Mouse (Mus musculus) forebrain, embryonic 12.5 days (tissue): Measurements from ENCODE around the gene Gm20715. TPM values are rescaled to one million over a fixed set of nuclear protein-coding genes. Genes with fewer than 3 reads are reported as not detected.
A peak's percentile ranks its signal among the peaks of the same experiment; 100 is the strongest.
"Not testable (repeated sequence)": the region's sequence is repeated elsewhere in the genome, so short reads cannot be mapped to it uniquely, and the experiment has no call there.

Experiments used
- ATAC-seq: fragments of 200-750 bp; cut with Nextera tagmentation; 2 replicates; pipeline ENCODE4 v1.8.0; 2017; ENCODE audit warnings: moderate TSS enrichment; ENCODE audit not compliant: low FRiP score
- H3K27ac ChIP-seq: fragments of 300-500 bp; sonication (generic); 2 replicates; pipeline ENCODE4 v1.5.1; 2016; ENCODE audit warnings: mild to moderate bottlenecking
- H3K27me3 ChIP-seq: fragments of 300-500 bp; sonication (generic); 2 replicates; pipeline ENCODE4 v1.6.1; 2016; ENCODE audit warnings: mild to moderate bottlenecking
- H3K36me3 ChIP-seq: fragments of 300-500 bp; sonication (generic); replicated peaks from 2 replicates; pipeline ENCODE4 v1.6.1; 2016; ENCODE audit warnings: mild to moderate bottlenecking
- H3K4me1 ChIP-seq: fragments of 300-500 bp; sonication (generic); 2 replicates; pipeline ENCODE4 v1.6.1; 2016
- H3K4me2 ChIP-seq: fragments of 300-500 bp; sonication (generic); 2 replicates; pipeline ENCODE4 v1.6.1; 2016; ENCODE audit warnings: mild to moderate bottlenecking, moderate library complexity
- H3K4me3 ChIP-seq: fragments of 300-500 bp; sonication (generic); replicated peaks from 2 replicates; pipeline ENCODE4 v1.5.1; 2016; ENCODE audit warnings: mild to moderate bottlenecking
- H3K9ac ChIP-seq: fragments of 300-500 bp; sonication (generic); 2 replicates; pipeline ENCODE4 v1.6.1; 2016; ENCODE audit warnings: mild to moderate bottlenecking
- H3K9me3 ChIP-seq: fragments of 300-500 bp; sonication (generic); 2 replicates; pipeline ENCODE4 v1.6.1; 2016
- WGBS: fragments of 180-500 bp; shearing (Covaris S2); methylation state at CpG from one replicate; pipeline ENCODE4 v1.1.7; 2016; 5-methylcytosine and 5-hydroxymethylcytosine counted together
- polyA plus RNA-seq: library from polyadenylated mRNA; unstranded; fragments of >200 nt; fragmentation: Nextera tagmentation; extraction: Ambion mirVana; gene quantifications from 2 replicates; pipeline ENCODE4 v1.2.1, GENCODE M21; 2016

The Gm20715 gene
- polyA plus RNA-seq = not detected in 2 replicates

GRCm38 (mm10) chr7:6410043-6410442, at the start of gene Gm20715:
Gene Gm20715, plus strand, starts transcription at chr7:6410277.
- WGBS = 3% methylated on average over 17 of the region's 17 CpGs
- Histone ChIP-seq H3K9ac (no peak within 1 kb of the TSS), H3K9me3 (no peaks in the 10 kb centered on the region), H3K36me3 (no peaks in the 10 kb centered on the region), H3K4me3 (no peak within 1 kb of the TSS), H3K4me2 (no peak within 1 kb of the TSS), H3K27ac (no peak within 1 kb of the TSS), H3K27me3 (no peaks in the 10 kb centered on the region; the same call in 1 of the 2 replicates), H3K4me1 (peaks cover 3% of the 10 kb centered on the region; the same call in 1 of the 2 replicates)
- peak; percentile 83 for ATAC-seq

- H3K27ac ChIP-seq = no peak overlapping the region
- H3K9ac ChIP-seq = no peak overlapping the region
- no peaks in the 10 kb centered on the region for H3K27me3 ChIP-seq
- H3K9me3 ChIP-seq = no peaks in the 10 kb centered on the region
- H3K4me2 ChIP-seq = no peak overlapping the region
- no peak for ATAC-seq
- no peaks in the 10 kb centered on the region for H3K36me3 ChIP-seq
- WGBS = 19% methylated on average over 7 of the region's 9 CpGs
- no peak overlapping the region for H3K4me3 ChIP-seq
- peaks cover 7% of the 10 kb centered on the region for H3K4me1 ChIP-seq
Measured at GRCm38 (mm10) chr7:6360477-6361060, 49.5 kb upstream of the Gm20715 start.

- ATAC-seq = no peak
- Histone ChIP-seq H3K4me2 (peak overlapping the region; percentile 65), H3K9me3 (no peaks in the 10 kb centered on the region), H3K4me3 (peak overlapping the region; percentile 51), H3K27ac (peak overlapping the region; percentile 93), H3K27me3 (no peaks in the 10 kb centered on the region), H3K36me3 (no peaks in the 10 kb centered on the region), H3K4me1 (peaks cover 7% of the 10 kb centered on the region), H3K9ac (peak overlapping the region; percentile 51)
- 22% methylated on average over 7 of the region's 7 CpGs for WGBS
Measured at GRCm38 (mm10) chr7:6361756-6362155, 48.3 kb upstream of the Gm20715 start.

GRCm38 (mm10) chr7:6362268-6363046, 47.6 kb upstream of the Gm20715 start:
- peak; percentile 92 for ATAC-seq
- no peaks in the 10 kb centered on the region for H3K27me3 ChIP-seq
- H3K4me2 ChIP-seq = peak overlapping the region; percentile 65
- no peaks in the 10 kb centered on the region for H3K9me3 ChIP-seq
- H3K4me3 ChIP-seq = peak overlapping the region; percentile 51
- H3K9ac ChIP-seq = peak overlapping the region; percentile 51
- WGBS = under 1% methylated on average over 38 of the region's 38 CpGs
- no peaks in the 10 kb centered on the region for H3K36me3 ChIP-seq
- peaks cover 7% of the 10 kb centered on the region for H3K4me1 ChIP-seq
- peak overlapping the region; percentile 93 for H3K27ac ChIP-seq

- under 1% methylated on average over 23 of the region's 23 CpGs for WGBS
- H3K27ac ChIP-seq = peak within 1 kb of the TSS; percentile 93
- H3K9ac ChIP-seq = peak within 1 kb of the TSS; percentile 65
- H3K4me3 ChIP-seq = peak within 1 kb of the TSS; percentile 51
- peak; percentile 83 for ATAC-seq
- no peaks in the 10 kb centered on the region for H3K27me3 ChIP-seq
- no peaks in the 10 kb centered on the region for H3K9me3 ChIP-seq
- peak within 1 kb of the TSS; percentile 65 for H3K4me2 ChIP-seq
- peaks cover 7% of the 10 kb centered on the region for H3K4me1 ChIP-seq
- H3K36me3 ChIP-seq = no peaks in the 10 kb centered on the region
Measured at GRCm38 (mm10) chr7:6363047-6363488, 47.0 kb upstream of the Gm20715 start, which contains the start of gene Zfp78. Gene Zfp78, plus strand, starts transcription at chr7:6363280.

GRCm38 (mm10) chr7:6364761-6365160, 45.3 kb upstream of the Gm20715 start:
- no peak for ATAC-seq

GRCm38 (mm10) chr7:6367185-6367584, 42.9 kb upstream of the Gm20715 start:
- Histone ChIP-seq H3K27ac (no peak overlapping the region), H3K4me3 (no peak overlapping the region), H3K4me1 (peaks cover 7% of the 10 kb centered on the region), H3K4me2 (no peak overlapping the region), H3K9me3 (no peaks in the 10 kb centered on the region), H3K36me3 (no peaks in the 10 kb centered on the region), H3K27me3 (no peaks in the 10 kb centered on the region), H3K9ac (no peak overlapping the region)
- WGBS = 92% methylated on average over 5 of the region's 5 CpGs
- no peak for ATAC-seq

More at GRCm38 (mm10) chr7:6364761-6365160, 45.3 kb upstream of the Gm20715 start:
- WGBS = 56% methylated on average over 1 of the region's 1 CpGs
- Histone ChIP-seq H3K27me3 (no peaks in the 10 kb centered on the region), H3K9me3 (no peaks in the 10 kb centered on the region), H3K9ac (no peak overlapping the region), H3K36me3 (no peaks in the 10 kb centered on the region), H3K4me2 (0 out of 2 replicates have a peak overlapping the region, but pooled peaks have one; percentile 65), H3K4me1 (peaks cover 7% of the 10 kb centered on the region), H3K4me3 (no peak overlapping the region), H3K27ac (no peak overlapping the region)

GRCm38 (mm10) chr7:6368146-6368545, 41.9 kb upstream of the Gm20715 start:
- H3K4me3 ChIP-seq, ATAC-seq, H3K36me3 ChIP-seq, H3K4me1 ChIP-seq, H3K9ac ChIP-seq, H3K27ac ChIP-seq, H3K27me3 ChIP-seq, H3K9me3 ChIP-seq, H3K4me2 ChIP-seq: not testable (repeated sequence)
- 82% methylated on average over 5 of the region's 5 CpGs for WGBS

- WGBS = 90% methylated on average over 3 of the region's 3 CpGs
- Histone ChIP-seq H3K27me3 (no peaks in the 10 kb centered on the region), H3K4me3 (no peak overlapping the region), H3K9me3 (no peaks in the 10 kb centered on the region), H3K9ac (no peak overlapping the region), H3K4me2 (no peak overlapping the region), H3K27ac (no peak overlapping the region), H3K36me3 (no peaks in the 10 kb centered on the region), H3K4me1 (no peaks in the 10 kb centered on the region)
- no peak for ATAC-seq
Measured at GRCm38 (mm10) chr7:6369460-6369859, 40.6 kb upstream of the Gm20715 start.

- Histone ChIP-seq H3K9ac (no peak overlapping the region), H3K4me3 (no peak overlapping the region), H3K4me2 (no peak overlapping the region), H3K36me3 (no peaks in the 10 kb centered on the region; the same call in 1 of the 2 replicates), H3K27me3 (no peaks in the 10 kb centered on the region), H3K4me1 (no peaks in the 10 kb centered on the region), H3K9me3 (no peaks in the 10 kb centered on the region), H3K27ac (no peak overlapping the region)
- whole genome bisulfite sequencing = 90% methylated on average over 3 of the region's 3 CpGs
- ATAC-seq = no peak
Measured at GRCm38 (mm10) chr7:6372993-6373392, 37.1 kb upstream of the Gm20715 start.

GRCm38 (mm10) chr7:6378441-6378840, 31.6 kb upstream of the Gm20715 start:
- Histone ChIP-seq H3K9me3 (no peaks in the 10 kb centered on the region), H3K4me1 (peaks cover 12% of the 10 kb centered on the region; the same call in 1 of the 2 replicates), H3K27ac (no peak overlapping the region), H3K9ac (no peak overlapping the region), H3K4me2 (no peak overlapping the region), H3K36me3 (no peaks in the 10 kb centered on the region; the same call in 1 of the 2 replicates), H3K27me3 (no peaks in the 10 kb centered on the region), H3K4me3 (no peak overlapping the region)
- 88% methylated on average over 8 of the region's 8 CpGs for WGBS
- no peak for ATAC-seq

GRCm38 (mm10) chr7:6381431-6381830, 28.6 kb upstream of the Gm20715 start:
- Histone ChIP-seq H3K36me3 (0 out of 2 replicates have a peak, but pooled peaks cover 3% of the 10 kb centered on the region), H3K27me3 (no peaks in the 10 kb centered on the region), H3K9me3 (no peaks in the 10 kb centered on the region), H3K4me2 (no peak overlapping the region), H3K4me3 (no peak overlapping the region), H3K4me1 (peaks cover 24% of the 10 kb centered on the region), H3K27ac (no peak overlapping the region), H3K9ac (no peak overlapping the region)
- no peak for ATAC-seq
- WGBS = 84% methylated on average over 2 of the region's 2 CpGs
